Mouse (Mus musculus) kidney, adult 2 months (tissue): Measurements from ENCODE around the gene Bag1.

Experiments
- CTCF ChIP-seq: fragments of 200-500 bp; conservative IDR thresholded peaks from 2 replicates; pipeline ENCODE4 v1.5.1; 2011; ENCODE audit warnings: low read depth, mild to moderate bottlenecking, control low read depth, low read length, moderate library complexity, mixed read lengths; ENCODE audit not compliant: insufficient read depth, insufficient read length
- POLR2A ChIP-seq: fragments of 200-500 bp; IDR thresholded peaks from one replicate; pipeline ENCODE4 v1.6.1; 2011; ENCODE audit warnings: low read depth, low read length, control low read depth

DNA sequence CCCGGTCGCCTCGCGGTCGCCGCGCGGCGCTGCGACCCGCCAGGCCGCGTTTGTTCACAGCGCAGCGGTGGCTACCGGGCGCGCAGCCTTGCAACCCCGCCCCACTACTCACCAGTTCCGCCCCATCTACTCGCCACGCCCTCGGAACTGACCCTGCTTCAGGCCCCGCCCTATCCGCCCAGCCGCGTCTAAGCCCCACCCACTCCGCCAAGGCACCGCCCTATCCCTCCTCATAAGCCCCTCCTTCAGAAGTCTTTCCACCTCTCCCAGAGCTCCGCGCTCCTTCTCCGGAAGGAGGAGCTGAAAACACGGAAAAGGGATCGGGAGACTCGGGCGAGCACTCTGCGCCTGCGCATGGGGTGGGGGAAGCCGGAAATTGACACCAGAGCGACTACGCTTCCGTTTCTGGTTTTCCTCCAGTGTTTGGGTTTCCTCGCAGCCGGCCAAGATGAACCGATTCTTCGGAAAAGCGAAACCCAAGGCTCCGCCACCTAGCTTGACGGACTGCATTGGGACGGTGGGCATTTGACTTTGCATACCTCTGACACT lies at the start of gene Bag1, which contains the start of gene Chmp5:
- TF ChIP-seq POLR2A (no peak), CTCF (0 out of 2 replicates have a peak, but pooled peaks have one; percentile 1)
